Mouse (Mus musculus) gastrocnemius, postnatal 14 days (tissue): ENCODE results near the gene Atg4d. TPM values are rescaled to one million over a fixed set of nuclear protein-coding genes. Genes with fewer than 3 reads are reported as not detected.
"Not testable (repeated sequence)": the region's sequence is repeated elsewhere in the genome, so short reads cannot be mapped to it uniquely, and the experiment has no call there.

Experiments used
- DNase-seq: peaks from one replicate; pipeline ENCODE4 v3.0.0; 2021; ENCODE audit warnings: mixed read lengths
- intact Hi-C: fragments of 180-260 bp; cut with DNase I; formaldehyde crosslinking; loops from one replicate; pipeline ENCODE4 v1.15.1; 2025; ENCODE audit warnings: low total_unique reads
- total RNA-seq, 2 experiments: library from RNA; stranded (reverse); gene quantifications; 2 replicates each; pipeline ENCODE4 v1.2.3; 2021

Gene Atg4d
- total RNA-seq, 2 experiments from 2014 or later: 36.2 to 39.6 TPM

- no peak for DNase-seq
- intact Hi-C loops: no loop called here
Measured at GRCm38 (mm10) chr9:21238004-21238732, 26.9 kb upstream of the Atg4d start.

DNA sequence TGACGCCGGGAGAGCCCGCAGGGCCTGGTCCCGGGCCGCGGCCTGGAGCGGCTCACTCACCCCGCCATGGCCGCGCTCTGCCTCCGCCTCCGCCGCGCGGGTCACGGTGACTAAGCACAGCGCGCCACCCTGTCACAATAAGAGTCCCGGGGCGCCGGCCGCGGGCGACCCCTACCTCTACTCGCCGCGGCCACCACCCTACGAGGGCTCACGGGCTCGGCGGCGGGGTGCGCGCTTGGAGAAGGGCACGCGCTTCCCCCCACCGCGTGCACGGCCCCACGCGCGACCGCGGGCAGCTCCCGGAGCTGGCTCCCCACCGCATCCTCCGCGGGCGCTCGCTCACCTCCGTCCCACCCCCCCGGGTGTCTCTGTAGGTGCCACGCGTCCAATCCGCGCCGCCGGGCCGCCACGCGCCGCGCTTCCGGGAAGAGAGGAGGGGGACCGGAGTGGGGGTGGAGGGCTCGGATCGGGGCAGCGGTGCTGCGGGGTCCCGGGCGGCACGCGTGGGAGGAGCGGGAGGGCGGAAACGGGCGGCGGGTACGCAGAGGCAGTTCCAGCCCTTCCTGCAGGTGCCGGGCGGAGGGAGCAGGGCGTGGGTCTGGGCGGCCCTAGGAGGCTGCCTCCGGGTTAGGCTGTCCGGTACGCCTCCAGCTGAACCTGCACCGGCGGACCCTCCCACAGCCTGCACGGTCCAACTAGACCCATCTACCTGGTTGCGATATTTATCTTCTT is 26.2 kb upstream of the Atg4d start, which contains the start of gene Keap1:
Gene Keap1, minus strand, starts transcription at position 629 of the 732 bp plus-strand sequence.
- peak; percentile 84 for DNase-seq
- intact Hi-C loops: no loop called here

DNA sequence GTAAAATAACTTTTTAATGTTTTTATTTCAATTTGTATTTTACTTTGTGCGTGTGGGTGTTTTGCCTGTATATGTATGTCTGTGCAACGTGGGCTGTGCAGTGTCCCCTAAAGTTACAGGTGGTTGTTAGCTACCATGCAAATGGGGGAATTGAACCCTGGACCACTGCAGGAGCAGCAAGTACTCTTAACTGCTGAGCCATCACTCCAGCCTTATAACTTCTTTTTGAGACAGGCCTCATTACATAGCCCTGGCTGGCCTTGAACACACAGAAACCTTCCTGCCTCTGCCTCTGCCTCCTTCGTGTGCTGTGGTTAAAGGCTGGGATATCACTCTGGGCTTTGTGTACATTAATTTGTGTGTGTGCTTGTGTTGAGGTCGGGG is 25.6 kb upstream of the Atg4d start:
- intact Hi-C loops: no loop called here
- no peak for DNase-seq

DNA sequence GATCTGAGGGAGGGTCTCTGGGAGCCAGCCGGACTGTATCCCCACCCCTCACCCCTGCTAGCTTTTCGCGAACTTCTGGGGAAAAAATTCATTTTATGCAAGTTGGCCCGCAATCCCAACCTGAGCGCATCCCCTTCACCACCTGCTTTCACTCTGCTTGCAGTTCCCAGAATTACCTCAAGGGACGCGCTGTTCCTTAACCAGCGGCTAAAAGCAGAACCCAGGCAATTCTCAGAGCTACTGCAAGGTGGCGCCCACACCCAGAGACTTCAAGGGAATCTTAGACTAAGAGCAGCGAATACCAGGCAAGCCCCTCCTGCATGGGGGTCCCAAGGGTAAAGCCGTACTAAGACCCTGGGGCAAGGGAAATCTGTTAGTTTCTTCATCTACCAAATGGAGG is 23.8 kb upstream of the Atg4d start:
- intact Hi-C loops: no loop called here
- DNase-seq: peak; percentile 74

DNA sequence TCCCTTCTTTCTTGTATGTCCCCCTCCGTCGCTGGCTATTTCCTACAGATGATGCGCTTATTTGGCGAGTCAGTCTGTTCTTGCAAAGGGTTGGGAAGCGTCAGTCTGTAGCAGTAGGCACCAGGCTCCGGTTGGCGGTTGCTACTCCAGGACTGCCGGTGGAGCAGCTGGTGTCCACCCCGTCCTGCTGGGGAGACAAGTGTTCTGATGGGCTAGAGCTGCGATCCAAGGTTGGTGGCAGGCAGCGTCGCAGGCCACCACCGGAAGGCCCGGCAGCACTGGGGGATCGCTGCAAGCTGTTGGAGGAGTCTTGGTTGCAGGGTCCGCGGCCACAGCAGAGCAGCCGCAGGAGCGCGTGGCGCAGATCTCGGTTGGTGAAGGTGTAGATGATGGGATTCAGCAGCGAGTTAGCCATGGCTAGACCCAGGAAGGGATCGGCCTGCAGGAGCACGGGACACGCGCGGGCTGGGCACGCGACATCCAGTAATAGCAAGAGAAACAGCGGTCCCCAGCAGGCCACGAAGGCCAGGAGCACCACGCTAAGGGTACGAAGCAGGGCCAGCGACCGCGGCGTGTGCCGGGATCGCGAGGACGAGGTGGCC is 21.2 kb upstream of the Atg4d start:
- DNase-seq: no peak
- intact Hi-C loops: no loop called here

DNA sequence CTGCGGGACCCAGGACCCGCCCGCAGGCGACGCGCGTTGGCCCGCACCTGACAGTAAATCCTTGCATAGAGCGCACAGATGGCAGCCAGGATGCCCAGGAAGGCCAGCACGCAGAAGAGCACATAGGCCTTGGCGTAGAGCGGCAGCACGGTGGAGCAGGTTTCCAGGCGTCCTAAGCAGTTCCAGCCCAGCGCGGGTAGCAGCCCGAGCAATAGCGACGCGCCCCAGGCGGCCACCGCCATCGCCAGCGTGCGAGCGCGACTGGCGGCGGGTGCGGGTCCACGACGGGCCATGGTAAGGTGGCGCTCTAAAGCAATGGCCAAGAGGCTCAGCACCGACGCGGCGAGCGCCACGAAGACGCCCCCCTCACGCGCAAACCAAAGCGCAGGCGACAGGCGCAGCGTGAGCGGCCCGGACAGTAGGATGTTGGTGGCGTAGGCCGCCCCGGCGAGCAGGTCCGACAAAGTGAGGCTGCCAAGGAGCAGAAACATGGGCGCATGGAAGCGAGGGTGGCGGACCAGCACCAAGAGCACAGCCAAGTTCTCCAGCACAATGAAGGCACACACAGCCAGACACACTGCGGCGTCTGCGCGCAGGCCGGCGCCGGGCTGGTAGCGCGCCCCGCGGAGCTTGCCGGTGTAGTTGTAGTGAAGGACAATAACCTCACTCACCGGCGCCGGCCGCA is 20.5 kb upstream of the Atg4d start:
- DNase-seq: no peak
- intact Hi-C loops: no loop called here

DNA sequence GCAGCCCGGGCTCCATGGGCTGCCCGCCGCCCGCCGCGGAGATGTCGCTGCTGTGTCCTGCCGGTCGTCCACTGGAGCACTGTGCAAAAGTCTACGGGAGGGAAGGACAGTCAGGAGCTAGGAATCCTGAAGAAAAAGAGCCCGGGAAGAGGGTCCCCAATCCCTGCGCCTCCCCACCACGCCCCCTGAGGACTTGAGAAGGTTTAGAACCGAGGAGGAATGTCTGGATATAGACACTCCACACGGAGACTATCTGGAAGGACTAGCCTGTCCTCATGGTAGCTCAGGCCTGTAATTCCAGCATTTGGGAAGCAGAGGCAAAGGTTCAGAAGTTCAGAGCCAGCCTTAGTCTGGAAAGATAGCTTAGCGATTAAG is 20.0 kb upstream of the Atg4d start:
- no peak for DNase-seq
- intact Hi-C loops: no loop called here

- DNase-seq: no peak
- intact Hi-C loops: no loop called here
Measured at GRCm38 (mm10) chr9:21246342-21246741, 18.8 kb upstream of the Atg4d start.

GRCm38 (mm10) chr9:21248326-21248725 is 16.8 kb upstream of the Atg4d start, which contains the start of gene S1pr5:
S1pr5 (minus strand) TSS chr9:21248443.
- peak; percentile 59 for DNase-seq
- intact Hi-C loops: no loop called here

DNA sequence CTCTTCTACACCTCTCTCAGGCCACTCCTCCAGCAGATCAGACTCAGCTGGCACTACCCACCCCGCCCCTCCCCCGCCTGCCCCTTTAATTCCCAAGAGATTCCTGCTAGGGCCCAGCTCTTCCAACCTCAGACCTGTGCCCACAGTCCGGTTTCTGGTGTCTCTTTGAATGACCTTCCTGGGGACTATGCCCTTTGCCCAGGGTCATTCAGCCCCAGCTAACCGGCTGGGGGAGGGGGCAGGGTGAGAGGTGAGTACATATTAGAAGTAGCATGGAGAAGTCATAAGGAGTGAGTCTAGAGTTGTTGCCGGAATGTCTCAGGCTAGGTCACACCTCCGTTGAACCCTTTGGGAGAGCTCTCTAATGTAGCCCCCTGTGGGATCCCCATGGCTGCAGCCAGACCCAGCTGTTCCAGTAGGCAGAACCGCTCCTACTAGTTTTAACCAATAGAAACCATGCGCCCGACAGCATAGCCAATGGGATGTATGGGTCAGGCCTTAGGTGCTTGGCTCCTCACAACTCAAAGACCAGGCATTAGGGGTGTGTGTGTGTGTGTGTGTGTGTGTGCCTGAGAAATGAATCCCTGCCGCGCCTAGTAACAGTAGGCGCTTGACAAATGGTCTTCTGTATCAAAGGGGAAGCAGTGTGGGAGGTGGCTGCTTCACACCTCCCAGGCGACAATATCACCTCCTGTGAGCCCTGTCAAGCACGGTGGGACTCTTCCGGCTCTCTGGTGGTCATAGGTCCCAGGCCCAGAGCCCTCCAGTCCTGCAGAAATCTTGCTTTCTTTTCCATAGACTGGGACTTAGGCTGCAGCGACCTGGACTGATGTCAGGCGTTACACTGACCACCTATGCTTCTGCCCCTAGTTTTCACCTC is 15.2 kb upstream of the Atg4d start:
- DNase-seq: no peak
- intact Hi-C loops: no loop called here

DNA sequence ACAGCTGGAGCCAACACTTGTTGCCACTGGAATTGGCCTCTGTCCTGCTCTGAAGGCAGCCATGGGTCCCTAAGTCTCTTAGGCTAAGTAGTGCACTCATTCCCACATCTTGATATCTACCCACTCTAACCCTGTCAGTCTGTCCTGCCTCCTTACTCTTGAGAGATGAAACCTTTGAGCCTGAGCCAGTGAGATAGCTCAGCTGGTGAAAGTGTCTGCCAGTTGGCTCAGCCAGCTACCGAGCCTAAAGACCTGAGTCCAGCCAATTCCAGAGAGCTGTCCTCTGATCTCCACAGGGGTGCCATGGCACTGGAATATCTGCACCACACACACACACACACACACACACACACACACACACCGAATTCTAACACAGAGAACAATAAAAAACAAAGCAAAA is 14.6 kb upstream of the Atg4d start:
- no peak for DNase-seq
- intact Hi-C loops: no loop called here

- no peak for DNase-seq
- intact Hi-C loops: no loop called here
Measured at GRCm38 (mm10) chr9:21251116-21251735, 13.9 kb upstream of the Atg4d start.

- DNase-seq: no peak
- intact Hi-C loops: no loop called here
Measured at GRCm38 (mm10) chr9:21254690-21255089, 10.4 kb upstream of the Atg4d start.

GRCm38 (mm10) chr9:21256349-21256748 is 8.7 kb upstream of the Atg4d start:
- intact Hi-C loops, DNase-seq: not testable (repeated sequence)

DNA sequence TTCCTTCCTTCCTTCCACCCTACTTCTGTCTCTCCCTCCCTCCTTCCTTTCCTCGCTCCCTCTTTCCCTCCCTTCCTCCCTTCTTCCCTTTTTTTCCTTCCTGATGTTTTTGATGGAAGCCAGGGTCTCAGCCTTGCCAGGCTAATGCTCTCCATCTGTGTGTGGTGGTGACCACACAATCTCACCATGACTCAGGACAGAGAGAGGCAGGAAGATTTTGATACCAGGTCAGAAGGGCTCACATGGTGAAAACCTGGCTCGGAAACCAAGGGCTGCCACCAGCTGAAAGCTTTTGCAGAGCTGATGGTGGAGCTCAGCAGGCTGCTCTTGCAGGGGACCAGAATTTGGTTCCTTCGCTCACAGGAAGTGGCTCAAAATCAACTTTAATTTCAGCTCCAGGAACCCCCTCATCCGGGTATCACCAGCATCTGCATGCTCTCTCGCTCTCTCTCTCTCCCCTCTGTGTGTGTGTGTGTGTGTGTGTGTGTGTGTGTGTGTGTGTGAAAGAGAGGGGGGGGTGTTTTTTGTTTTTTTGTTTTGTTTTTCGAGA is 4.5 kb upstream of the Atg4d start:
- intact Hi-C loops: no loop called here
- no peak for DNase-seq

DNA sequence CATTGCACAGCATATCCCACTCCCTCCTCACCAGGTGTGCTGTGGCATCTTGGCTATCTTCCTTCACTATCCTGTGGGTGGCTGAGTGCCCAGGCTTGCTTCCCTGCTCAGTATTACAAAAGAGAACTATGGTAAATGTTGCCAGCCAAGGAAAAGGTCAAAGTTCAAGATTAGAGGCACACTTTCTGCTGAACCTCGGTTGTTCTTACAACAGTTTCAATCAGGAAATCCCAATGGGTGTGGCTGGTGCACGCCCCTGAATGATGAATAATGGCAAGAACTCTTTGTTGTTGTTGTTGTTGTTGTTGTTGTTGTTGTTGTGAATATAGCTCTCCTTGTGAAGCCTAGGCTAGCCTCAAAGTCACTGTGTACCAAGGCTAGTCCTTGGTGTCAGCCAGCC is 3.3 kb upstream of the Atg4d start:
- DNase-seq: no peak
- intact Hi-C loops: no loop called here

GRCm38 (mm10) chr9:21264272-21264999 is 657 bp upstream of the Atg4d start:
- intact Hi-C loops: no loop called here
- DNase-seq: no peak

DNA sequence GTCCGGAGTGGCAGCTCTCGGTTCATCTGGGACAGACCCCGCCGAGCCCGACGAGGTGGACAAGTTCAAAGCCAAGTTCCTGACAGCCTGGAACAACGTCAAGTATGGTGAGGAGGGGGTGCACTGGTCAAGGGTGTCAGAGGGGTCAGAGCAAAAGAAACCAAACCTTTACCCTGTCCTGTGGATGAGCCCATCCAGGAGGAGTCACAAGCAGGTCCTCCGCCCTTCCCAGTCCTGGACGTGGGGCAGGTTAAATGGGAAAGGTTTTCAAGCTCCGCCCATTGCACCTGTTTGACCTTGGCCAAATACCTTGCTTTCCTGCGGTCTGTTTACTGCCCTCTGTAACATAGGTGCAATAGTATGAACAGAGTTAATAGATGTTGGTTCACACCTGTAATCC is 518 bp downstream of the Atg4d start:
- DNase-seq: no peak
- intact Hi-C loops: no loop called here
